Mouse (Mus musculus): Measurements from ENCODE around the gene Sdad1.

DNA sequence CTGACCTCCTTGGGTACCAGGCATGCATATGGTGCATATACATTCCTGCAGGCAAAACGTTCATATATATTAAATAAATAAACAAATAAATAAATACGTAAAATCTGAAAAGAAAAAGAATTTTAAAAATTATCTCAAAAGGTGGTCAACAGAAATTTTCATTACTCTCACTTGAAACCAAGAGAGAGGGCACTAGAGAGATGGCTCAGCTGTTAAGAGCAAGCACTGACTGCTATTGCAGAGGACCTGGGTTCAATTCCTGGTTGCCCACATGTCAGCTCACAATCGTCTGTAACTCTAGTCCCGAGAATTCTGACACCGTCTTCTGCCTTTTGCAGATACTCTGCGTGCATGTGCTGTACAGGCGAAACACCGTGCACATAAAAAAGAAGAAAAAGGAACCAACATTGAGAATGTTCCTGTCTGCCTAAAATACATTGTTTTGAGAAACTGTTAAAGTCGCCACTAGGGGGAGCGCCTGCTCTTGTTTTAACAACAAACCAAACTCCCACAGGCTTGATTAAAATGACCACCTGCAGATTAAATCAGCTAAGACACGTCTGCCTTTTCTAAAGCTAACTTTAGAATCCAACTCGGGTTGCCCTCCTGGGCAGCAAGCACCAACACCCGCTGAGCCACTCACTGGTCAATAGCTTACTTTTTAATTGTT is 1.9 kb upstream of the Sdad1 start:
- TF ChIP-seq POLR2A (IDR thresholded peaks at IDR 0.05; ENCODE audit: insufficient read depth, low read length), result no peak
- TF ChIP-seq CTCF (IDR thresholded peaks at IDR 0.05; ENCODE audit: low read depth, low read length), result no peak
- TF ChIP-seq EP300 (IDR thresholded peaks at IDR 0.05; ENCODE audit: insufficient read depth, low read depth, low read length), result no peak

Measured in ES-Bruce4 (cell line).